In genomic region chr4:152338419-152339292, GRCm38 (mm10) we compare ENCODE assay signal across 8 mouse cellular contexts. TPM values are rescaled to one million over a fixed set of nuclear protein-coding genes. Genes with fewer than 3 reads are reported as not detected.
DNase-seq lines count a peak whose midpoint lies in the region; ATAC-seq and TF ChIP-seq lines count a peak whose summit lies in the region.

TSS of gene Chd5 (plus strand) at chr4:152338651.

- H3K27me3 ChIP-seq in heart, postnatal 0 days (ENCODE audit: control insufficient read depth, insufficient read depth, low read length): peaks cover 62% of the 10 kb centered on the region
- H3K27me3 ChIP-seq in limb, embryonic 11.5 days (ENCODE audit: control insufficient read depth, insufficient read depth, low read length): peaks cover 40% of the 10 kb centered on the region

- peaks cover 22% of the 10 kb centered on the region for H3K36me3 ChIP-seq in heart, postnatal 0 days (replicated peaks; ENCODE audit: control insufficient read depth, insufficient read depth, low read length)
- H3K36me3 ChIP-seq in limb, embryonic 11.5 days (ENCODE audit: control insufficient read depth, insufficient read depth, low read length): peaks cover 5% of the 10 kb centered on the region

- H3K27ac ChIP-seq in heart, postnatal 0 days (ENCODE audit: low read depth): no peak within 1 kb of the TSS
- no peak within 1 kb of the TSS for H3K27ac ChIP-seq in limb, embryonic 11.5 days (replicated peaks; ENCODE audit: low read depth, low read length)

- 2% methylated on average over 56 of the region's 120 CpGs for WGBS in heart, postnatal 0 days
- 1% methylated on average over 47 of the region's 120 CpGs for WGBS in limb, embryonic 11.5 days

- H3K4me2 ChIP-seq in heart, postnatal 0 days (ENCODE audit: low read depth, low read length): peak within 1 kb of the TSS; percentile 91
- peak within 1 kb of the TSS; percentile 99 for H3K4me2 ChIP-seq in limb, embryonic 11.5 days (ENCODE audit: low read depth, severe bottlenecking)

- no peak for DNase-seq in heart, postnatal 0 days (ENCODE audit: low spot score)
- no peak for DNase-seq in heart, postnatal 10 days
- peak; percentile 51 for DNase-seq in cerebellum, adult 8-10 months
- peak in 1 of 2 experiments; percentile 75 for DNase-seq in frontal cortex, adult 2 months (ENCODE audit: extremely low spot score in 1 of 2, low spot score in 1 of 2)
- DNase-seq in limb, embryonic 11.5 days (ENCODE audit: low spot score): no peak
- DNase-seq in right cerebral cortex, postnatal 10 days (ENCODE audit: low spot score in 2 of 2): peak; percentile 84 to 88
- DNase-seq in embryo, embryonic 10.5 days (ENCODE audit: low spot score): no peak

- TF ChIP-seq CTCF in heart, postnatal 0 days (IDR thresholded peaks at IDR 0.05; ENCODE audit: low read depth): no peak

- intact Hi-C loops in heart, postnatal 10 days (cut with DNase I): no loop called here

- 0 out of 2 replicates have a peak within 1 kb of the TSS, but pooled peaks have one; percentile 10 for H3K9ac ChIP-seq in heart, postnatal 0 days (replicated peaks; ENCODE audit: low read depth, low read length)
- peak within 1 kb of the TSS; percentile 37 for H3K9ac ChIP-seq in limb, embryonic 11.5 days (ENCODE audit: low read length)

- peaks cover 10% of the 10 kb centered on the region for H3K4me1 ChIP-seq in heart, postnatal 0 days (ENCODE audit: control insufficient read depth, insufficient read depth)
- peaks cover 10% of the 10 kb centered on the region; the same call in 1 of the 2 replicates for H3K4me1 ChIP-seq in limb, embryonic 11.5 days (ENCODE audit: control insufficient read depth, insufficient read depth, low read length)

- no peaks in the 10 kb centered on the region for H3K9me3 ChIP-seq in heart, postnatal 0 days (replicated peaks; ENCODE audit: control insufficient read depth, low read length)
- no peaks in the 10 kb centered on the region for H3K9me3 ChIP-seq in limb, embryonic 11.5 days (ENCODE audit: control insufficient read depth, low read length)

- ATAC-seq in heart, postnatal 0 days (ENCODE audit: insufficient read depth, low read depth): peak; percentile 7; the same call in 1 of the 2 replicates
- no peak for ATAC-seq in limb, embryonic 11.5 days (ENCODE audit: insufficient number of reproducible peaks, low FRiP score, low TSS enrichment, low read depth)
- no peak for ATAC-seq in activated CD4-positive, CD25-positive, alpha-beta regulatory T cell, adult 4 months

- peak within 1 kb of the TSS; percentile 56 for H3K4me3 ChIP-seq in heart, postnatal 0 days (ENCODE audit: low read depth, low read length)
- peak within 1 kb of the TSS; percentile 44 for H3K4me3 ChIP-seq in limb, embryonic 11.5 days (ENCODE audit: low read depth, low read length)

- no peak for TF ChIP-seq EP300 in heart, postnatal 0 days (IDR thresholded peaks at IDR 0.05; ENCODE audit: low read depth)

RNA-seq across cellular contexts. Expression of gene Chd5, which starts in this region (rescaled TPM):
- total RNA-seq in heart, postnatal 0 days (2014; rRNA removed; ENCODE audit: low replicate concordance): 0.11 TPM in 1 of 2 replicates, not detected in the other
- 0.01 and 0.03 TPM in 2 replicates for polyA plus RNA-seq in heart, postnatal 0 days (2015; fragmentation: Nextera tagmentation; extraction: Ambion mirVana)
- under 1 TPM; 0.05 to 0.17 TPM for total RNA-seq in heart, postnatal 10 days (2021)
- polyA plus RNA-seq in frontal cortex, adult 2 months (2012; rRNA removed): 66.8 and 77.9 TPM in 2 replicates
- polyA plus RNA-seq in limb, embryonic 11.5 days (2014; fragmentation: Nextera tagmentation; extraction: Ambion mirVana): 0.05 TPM in 1 of 2 replicates, not detected in the other
- under 1 TPM in 1 of 2 experiments, not detected in 1; 0.19 TPM for polyA plus RNA-seq in activated CD4-positive, CD25-positive, alpha-beta regulatory T cell, adult 4 months (2017; shearing (Covaris generic))

Comparison
In these comparisons a context has a peak if more than half of its experiments do, and no peak if none do; other contexts are left out.
1. RNA of gene Chd5 (polyA plus RNA-seq): 66.8 to 77.9 TPM in frontal cortex, adult 2 months; 0.19 TPM in activated CD4-positive, CD25-positive, alpha-beta regulatory T cell, adult 4 months, 0.05 TPM in limb, embryonic 11.5 days and 0.01 to 0.03 TPM in heart, postnatal 0 days; every median in the first group is over 10 times any median in the second.
2. Peak in ATAC-seq, H3K4me3 ChIP-seq, H3K9ac ChIP-seq and H3K4me2 ChIP-seq in heart, postnatal 0 days; RNA of the gene not detected or under 1 TPM.
3. DNase-seq: peak in cerebellum, adult 8-10 months (single experiment) and right cerebral cortex, postnatal 10 days (2 of 2); none in heart, postnatal 0 days (single experiment), heart, postnatal 10 days (0 of 2), limb, embryonic 11.5 days (single experiment) and embryo, embryonic 10.5 days (single experiment).